Mouse (Mus musculus): ENCODE results near the gene Foxo3. TPM values are rescaled to one million over a fixed set of nuclear protein-coding genes. Genes with fewer than 3 reads are reported as not detected.
A peak's percentile ranks its signal among the peaks of the same experiment; 100 is the strongest.

Gene Foxo3
- total and polyA plus RNA-seq, 3 experiments, result 9.2 to 18.2 (median 12.6) TPM

DNA sequence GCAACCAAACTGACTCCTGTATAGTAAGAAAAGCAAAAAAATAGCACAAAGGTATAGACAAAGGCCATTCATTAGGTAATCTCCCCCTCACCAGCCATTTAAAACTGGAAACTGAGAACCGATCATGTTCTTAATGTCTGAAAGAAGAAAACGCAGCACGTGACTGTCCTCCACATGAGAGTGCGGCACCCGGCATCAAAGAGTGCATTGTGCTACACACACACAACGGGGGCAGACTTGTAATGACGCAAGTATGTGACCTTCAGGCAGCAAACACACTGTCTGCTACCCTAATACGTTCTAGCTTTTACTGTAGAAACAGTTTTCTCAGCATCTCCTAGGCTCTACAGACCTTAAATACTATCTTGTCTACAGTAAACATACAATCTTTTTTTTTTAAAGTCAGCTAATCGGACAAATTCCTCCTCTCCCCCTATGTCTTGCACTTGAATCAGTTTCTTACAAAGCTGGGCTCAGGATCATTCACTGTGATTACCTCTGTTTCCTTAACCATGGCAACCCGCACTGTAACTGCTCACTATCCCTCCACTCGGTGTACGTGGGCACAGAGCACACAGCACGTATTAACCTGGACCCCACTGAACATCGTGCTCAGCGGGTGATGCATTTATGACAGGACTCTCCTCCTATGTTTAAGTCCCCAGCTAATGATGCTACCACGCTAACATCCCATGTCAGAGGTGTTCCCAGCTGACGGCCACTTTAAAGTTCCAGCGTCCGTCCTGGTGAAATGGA, 55.2 kb downstream of the Foxo3 start:
- dilution Hi-C loops (cut with MboI; ENCODE audit: extremely low pct_ligation_motif_present, extremely low pct_unique_long_range_greater_than_20kb, low sequenced_read_pairs) (no loop called here), in situ Hi-C loops (cut with MboI; ENCODE audit: low pct_ligation_motif_present, low pct_unique_long_range_greater_than_20kb, low sequenced_read_pairs) (no loop called here)
- H3K4me3 ChIP-seq (replicated peaks in 1 of 3; ENCODE audit: low read depth in 2 of 3, low read length in 2 of 3, poor library complexity in 1 of 3), result no peak overlapping the region
- peaks cover 15 to 35% of the 10 kb centered on the region in 2 experiments for H3K4me1 ChIP-seq (ENCODE audit: control insufficient read depth in 1 of 2, insufficient read depth in 2 of 2)
- no peak overlapping the region for H3K4me2 ChIP-seq (ENCODE audit: insufficient read depth, low read depth, poor library complexity, severe bottlenecking)
- H3K27me3 ChIP-seq (replicated peaks), result no peaks in the 10 kb centered on the region
- DNase-seq (ENCODE audit: extremely low read depth), result no peak
- H3K36me3 ChIP-seq (replicated peaks in 1 of 2; ENCODE audit: control insufficient read depth in 1 of 2, insufficient read depth in 1 of 2, low read length in 1 of 2), result peaks cover 3 to 49% of the 10 kb centered on the region in 2 experiments
- H3K9ac ChIP-seq (ENCODE audit: insufficient read depth, low read depth), result no peak overlapping the region
- H3K27ac ChIP-seq (ENCODE audit: insufficient read depth, low read depth), result no peak overlapping the region
- no peak for TF ChIP-seq MYC (IDR thresholded peaks at IDR 0.05; ENCODE audit: low read depth, low read length)
- TF ChIP-seq HCFC1 (IDR thresholded peaks at IDR 0.05; ENCODE audit: low read depth, low read length), result no peak
- TF ChIP-seq NELFE (IDR thresholded peaks at IDR 0.05; ENCODE audit: low read depth, low read length), result no peak
- no peak for TF ChIP-seq POLR2A (IDR thresholded peaks at IDR 0.05; ENCODE audit: low read depth, low read length)
- no peak for TF ChIP-seq RAD21 (IDR thresholded peaks at IDR 0.05; ENCODE audit: low read depth, low read length)
- no peak for TF ChIP-seq TBP (conservative IDR thresholded peaks at IDR 0.05; ENCODE audit: low read depth, low read length)
- TF ChIP-seq TCF12 (IDR thresholded peaks at IDR 0.05; ENCODE audit: low read depth, low read length), result no peak
- TF ChIP-seq MEF2A (IDR thresholded peaks at IDR 0.05; ENCODE audit: borderline replicate concordance, low read depth, low read length), result no peak
- TF ChIP-seq GABPA (IDR thresholded peaks at IDR 0.05; ENCODE audit: insufficient replicate concordance, low read depth, low read length), result no peak
- no peak for TF ChIP-seq RCOR1 (conservative IDR thresholded peaks at IDR 0.05; ENCODE audit: low read depth, low read length)
- no peak for TF ChIP-seq NRF1 (IDR thresholded peaks at IDR 0.05; ENCODE audit: low read depth, low read length)
- no peak for TF ChIP-seq CHD2 (IDR thresholded peaks at IDR 0.05; ENCODE audit: low read length)
- no peak for TF ChIP-seq USF2 (conservative IDR thresholded peaks at IDR 0.05; ENCODE audit: low read depth, low read length)
- TF ChIP-seq CHD1 (IDR thresholded peaks at IDR 0.05; ENCODE audit: low read depth, low read length), result no peak
- H3K9me3 ChIP-seq (replicated peaks; ENCODE audit: low read length), result no peaks in the 10 kb centered on the region
- no peaks in the 10 kb centered on the region for H3K79me2 ChIP-seq (replicated peaks; ENCODE audit: control insufficient read depth, extremely low read depth, insufficient read depth, poor library complexity, severe bottlenecking)

DNA sequence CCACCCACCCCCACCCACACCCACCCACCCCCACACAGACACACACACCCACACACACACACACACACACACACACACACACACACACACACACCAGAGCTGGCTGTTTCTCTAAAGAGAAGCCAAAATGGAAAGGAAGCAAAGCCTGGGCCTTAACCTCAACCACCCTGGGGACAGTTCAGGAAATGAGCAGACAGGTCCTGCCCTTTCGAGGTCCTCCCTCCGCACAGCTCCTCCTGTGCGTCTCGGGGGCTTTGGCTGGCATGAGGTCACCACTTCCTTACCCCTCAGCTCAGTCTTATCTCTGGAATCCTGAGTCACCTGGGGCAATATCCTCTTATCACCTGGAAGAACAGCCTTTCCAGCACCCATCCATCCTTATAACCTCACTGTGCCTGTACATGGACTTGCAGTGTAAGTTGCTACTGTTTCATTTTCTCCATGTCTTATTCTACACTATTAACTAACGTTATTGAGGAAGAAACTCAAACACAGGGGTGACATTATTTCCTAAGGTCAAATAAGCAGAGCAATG, 56.1 kb downstream of the Foxo3 start:
- Histone ChIP-seq H3K9ac (ENCODE audit: insufficient read depth, low read depth) (no peak overlapping the region), H3K27me3 (replicated peaks) (no peaks in the 10 kb centered on the region), H3K9me3 (replicated peaks; ENCODE audit: low read length) (no peaks in the 10 kb centered on the region), H3K79me2 (replicated peaks; ENCODE audit: control insufficient read depth, extremely low read depth, insufficient read depth, poor library complexity, severe bottlenecking) (no peaks in the 10 kb centered on the region), H3K4me3 (replicated peaks in 1 of 3; ENCODE audit: low read depth in 2 of 3, low read length in 2 of 3, poor library complexity in 1 of 3) (no peak overlapping the region), H3K36me3 (replicated peaks in 1 of 2; ENCODE audit: control insufficient read depth in 1 of 2, insufficient read depth in 1 of 2, low read length in 1 of 2) (peaks cover 0 to 48% of the 10 kb centered on the region in 2 experiments), H3K4me2 (ENCODE audit: insufficient read depth, low read depth, poor library complexity, severe bottlenecking) (0 out of 2 replicates have a peak overlapping the region, but pooled peaks have one; percentile 22), H3K27ac (ENCODE audit: insufficient read depth, low read depth) (no peak overlapping the region), H3K4me1 (ENCODE audit: control insufficient read depth in 1 of 2, insufficient read depth in 2 of 2) (peaks cover 13 to 31% of the 10 kb centered on the region in 2 experiments)
- peak; percentile 67 for DNase-seq (ENCODE audit: extremely low read depth)
- no peak for TF ChIP-seq JUND (conservative IDR thresholded peaks at IDR 0.05; ENCODE audit: low read depth, low read length)
- 0 out of 2 replicates have a peak, but pooled peaks have one; percentile 5 for TF ChIP-seq ETS1 (conservative IDR thresholded peaks at IDR 0.05; ENCODE audit: low read depth, low read length)
- dilution Hi-C loops (cut with MboI; ENCODE audit: extremely low pct_ligation_motif_present, extremely low pct_unique_long_range_greater_than_20kb, low sequenced_read_pairs) (no loop called here), in situ Hi-C loops (cut with MboI; ENCODE audit: low pct_ligation_motif_present, low pct_unique_long_range_greater_than_20kb, low sequenced_read_pairs) (no loop called here)
